Mouse (Mus musculus) CH12.LX (cell line): ENCODE measurements around the gene Trappc2l. TPM values are rescaled to one million over a fixed set of nuclear protein-coding genes. Genes with fewer than 3 reads are reported as not detected.

Source experiments
- DNase-seq: peaks from one replicate; pipeline ENCODE4 v3.0.0-alpha.2; 2013; ENCODE audit errors: extremely low read depth
- H3K27ac ChIP-seq: 2 replicates; pipeline ENCODE4 v1.5.1; 2012; ENCODE audit warnings: low read depth, mild to moderate bottlenecking, control low read depth, moderate library complexity; ENCODE audit not compliant: insufficient read depth
- H3K27me3 ChIP-seq: replicated peaks from 2 replicates; pipeline ENCODE3; 2012; ENCODE audit warnings: inconsistent platforms
- H3K36me3 ChIP-seq, 2 experiments: replicated peaks in 1 of 2; 2 replicates each; pipeline versions ENCODE3 to v1.6.1; 2012; ENCODE audit warnings: inconsistent platforms in 1 of 2, low read length in 1 of 2, mild to moderate bottlenecking in 1 of 2, mixed read lengths in 1 of 2, moderate library complexity in 1 of 2; ENCODE audit not compliant: control insufficient read depth in 1 of 2, insufficient read depth in 1 of 2
- H3K4me1 ChIP-seq, 2 experiments: 2 replicates each; pipeline ENCODE4 v1.6.1; 2012; ENCODE audit warnings: inconsistent platforms in 1 of 2, moderate library complexity in 1 of 2; ENCODE audit not compliant: insufficient read depth in 2 of 2, control insufficient read depth in 1 of 2
- H3K4me2 ChIP-seq: 2 replicates; pipeline ENCODE4 v1.6.1; 2012; ENCODE audit warnings: low read depth, mild to moderate bottlenecking, control low read depth; ENCODE audit not compliant: poor library complexity, insufficient read depth, severe bottlenecking
- H3K4me3 ChIP-seq, 3 experiments: fragments of 150-350 bp in 1 of 3; sonication (generic) in 1 of 3; replicated peaks in 1 of 3; 2 replicates each; pipeline versions ENCODE3 to v1.5.1; 2011 to 2012; ENCODE audit warnings: low read depth in 2 of 3, low read length in 2 of 3, mild to moderate bottlenecking in 2 of 3, moderate library complexity in 2 of 3, control low read depth in 1 of 3, improper control_type of control experiment in 1 of 3, inconsistent platforms in 1 of 3, mixed read lengths in 1 of 3; ENCODE audit not compliant: poor library complexity in 1 of 3
- H3K79me2 ChIP-seq: replicated peaks from 2 replicates; pipeline ENCODE4 v1.6.1; 2012; ENCODE audit warnings: mild to moderate bottlenecking, moderate library complexity; ENCODE audit not compliant: control insufficient read depth, poor library complexity, insufficient read depth, severe bottlenecking; ENCODE audit errors: extremely low read depth
- H3K9ac ChIP-seq: 2 replicates; pipeline ENCODE4 v1.6.1; 2012; ENCODE audit warnings: low read depth, mild to moderate bottlenecking, control low read depth, moderate library complexity; ENCODE audit not compliant: insufficient read depth
- H3K9me3 ChIP-seq: replicated peaks from 2 replicates; pipeline ENCODE3; 2012; ENCODE audit warnings: low read length, inconsistent platforms, mixed read lengths
- CTCF ChIP-seq, 2 experiments: IDR thresholded peaks in 1 of 2; conservative IDR thresholded peaks in 1 of 2; 2 replicates each; pipeline ENCODE4 v1.5.1; 2011 to 2012; ENCODE audit warnings: low read depth in 2 of 2, low read length in 2 of 2, improper control_type of control experiment in 1 of 2, inconsistent platforms in 1 of 2, mild to moderate bottlenecking in 1 of 2, moderate library complexity in 1 of 2
- E2F4 ChIP-seq: IDR thresholded peaks from 2 replicates; pipeline ENCODE4 v1.6.1; 2011; ENCODE audit warnings: low read depth, low read length, improper control_type of control experiment; ENCODE audit not compliant: insufficient replicate concordance
- ELF1 ChIP-seq: IDR thresholded peaks from 2 replicates; pipeline ENCODE4 v1.6.1; 2014; ENCODE audit warnings: low read depth, mild to moderate bottlenecking, inconsistent platforms, low read length, improper control_type of control experiment
- ETS1 ChIP-seq: conservative IDR thresholded peaks from 2 replicates; pipeline ENCODE4 v1.6.1; 2012; ENCODE audit warnings: low read depth, mild to moderate bottlenecking, inconsistent platforms, low read length, improper control_type of control experiment, moderate library complexity
- GABPA ChIP-seq: IDR thresholded peaks from 2 replicates; pipeline ENCODE4 v1.6.1; 2012; ENCODE audit warnings: low read depth, low read length, improper control_type of control experiment, inconsistent platforms; ENCODE audit not compliant: insufficient replicate concordance
- IRF4 ChIP-seq: IDR thresholded peaks from 2 replicates; pipeline ENCODE4 v1.6.1; 2014; ENCODE audit warnings: low read depth, mild to moderate bottlenecking, inconsistent platforms, low read length, improper control_type of control experiment
- JUN ChIP-seq: IDR thresholded peaks from 2 replicates; pipeline ENCODE4 v1.6.1; 2011; ENCODE audit warnings: low read depth, mild to moderate bottlenecking, low read length, improper control_type of control experiment, moderate library complexity; ENCODE audit not compliant: insufficient read depth
- JUND ChIP-seq: conservative IDR thresholded peaks from 2 replicates; pipeline ENCODE4 v1.6.1; 2011; ENCODE audit warnings: low read depth, low read length, improper control_type of control experiment
- KAT2A ChIP-seq: IDR thresholded peaks from 2 replicates; pipeline ENCODE4 v1.6.1; 2012; ENCODE audit warnings: low read length, improper control_type of control experiment, inconsistent platforms; ENCODE audit not compliant: insufficient replicate concordance
- MAFK ChIP-seq: IDR thresholded peaks from 2 replicates; pipeline ENCODE4 v1.6.1; 2011; ENCODE audit warnings: low read length, improper control_type of control experiment; ENCODE audit not compliant: insufficient replicate concordance
- MAZ ChIP-seq: IDR thresholded peaks from 2 replicates; pipeline ENCODE4 v1.6.1; 2012; ENCODE audit warnings: low read depth, mild to moderate bottlenecking, inconsistent platforms, low read length, improper control_type of control experiment, moderate library complexity
- MXI1 ChIP-seq: IDR thresholded peaks from 2 replicates; pipeline ENCODE4 v1.6.1; 2011; ENCODE audit warnings: mild to moderate bottlenecking, low read depth, low read length, improper control_type of control experiment
- MYC ChIP-seq: IDR thresholded peaks from 2 replicates; pipeline ENCODE4 v1.6.1; 2011; ENCODE audit warnings: low read depth, mild to moderate bottlenecking, improper control_type of control experiment, low read length
- NELFE ChIP-seq: IDR thresholded peaks from 2 replicates; pipeline ENCODE4 v1.6.1; 2011; ENCODE audit warnings: low read depth, low read length, improper control_type of control experiment
- NRF1 ChIP-seq: IDR thresholded peaks from 2 replicates; pipeline ENCODE4 v1.6.1; 2014; ENCODE audit warnings: low read depth, mild to moderate bottlenecking, inconsistent platforms, low read length, improper control_type of control experiment, moderate library complexity
- PAX5 ChIP-seq: IDR thresholded peaks from 2 replicates; pipeline ENCODE4 v1.6.1; 2012; ENCODE audit warnings: low read length, inconsistent platforms, mixed read lengths
- POLR2A ChIP-seq: IDR thresholded peaks from 2 replicates; pipeline ENCODE4 v1.6.1; 2011; ENCODE audit warnings: low read depth, mild to moderate bottlenecking, improper control_type of control experiment, low read length
- POLR2AphosphoS2 ChIP-seq: IDR thresholded peaks from 2 replicates; pipeline ENCODE4 v1.6.1; 2011; ENCODE audit warnings: low read depth, low read length, improper control_type of control experiment
- UBTF ChIP-seq: IDR thresholded peaks from 2 replicates; pipeline ENCODE4 v1.6.1; 2012; ENCODE audit warnings: low read depth, mild to moderate bottlenecking, inconsistent platforms, low read length, improper control_type of control experiment, moderate library complexity
- USF1 ChIP-seq: IDR thresholded peaks from 2 replicates; pipeline ENCODE4 v1.6.1; 2014; ENCODE audit warnings: low read depth, mild to moderate bottlenecking, inconsistent platforms, low read length, improper control_type of control experiment
- ZC3H11A ChIP-seq: IDR thresholded peaks from 2 replicates; pipeline ENCODE4 v1.6.1; 2012; ENCODE audit warnings: low read depth, mild to moderate bottlenecking, inconsistent platforms, low read length, improper control_type of control experiment
- ZKSCAN1 ChIP-seq: IDR thresholded peaks from 2 replicates; pipeline ENCODE4 v1.6.1; 2012; ENCODE audit warnings: low read depth, inconsistent platforms, low read length, improper control_type of control experiment, borderline replicate concordance
- ZNF384 ChIP-seq: IDR thresholded peaks from 2 replicates; pipeline ENCODE4 v1.6.1; 2012; ENCODE audit warnings: low read depth, low read length, improper control_type of control experiment, inconsistent platforms
- dilution Hi-C: fragments of 300-500 bp; cut with MboI; formaldehyde crosslinking; loops from 2 replicates; pipeline ENCODE4 v1.14.3; 2020; ENCODE audit warnings: low sequenced_read_pairs; ENCODE audit not compliant: extremely low pct_unique_long_range_greater_than_20kb, extremely low pct_ligation_motif_present
- in situ Hi-C: fragments of 300-500 bp; cut with MboI; formaldehyde crosslinking; loops from 3 replicates; pipeline ENCODE4 v1.14.3; 2019; ENCODE audit warnings: low sequenced_read_pairs, low pct_ligation_motif_present, low pct_unique_long_range_greater_than_20kb, mixed read lengths
- polyA plus RNA-seq: library from polyadenylated mRNA; unstranded; fragments of >175 nt; gene quantifications from 2 replicates; pipeline ENCODE4 v1.2.1, GENCODE M21; 2012; ENCODE audit warnings: low read depth; ENCODE audit not compliant: insufficient read length
- total RNA-seq, 2 experiments: library from RNA; depleted of rRNA; stranded (reverse); fragments of 300-350 nt in 1 of 2; fragments of >200 nt in 1 of 2; gene quantifications; 2 replicates each; pipeline ENCODE4 v1.2.3; 2012 to 2014

Gene Trappc2l
- total and polyA plus RNA-seq, 3 experiments = 15.7 to 67.0 (median 36.0) TPM

GRCm38 (mm10) chr8:122639521-122640248 lies 28.2 kb downstream of the Trappc2l start:
- Histone ChIP-seq H3K9me3 (no peaks in the 10 kb centered on the region), H3K27me3 (no peaks in the 10 kb centered on the region), H3K9ac (no peak overlapping the region)
- dilution Hi-C loops = no loop called here
- DNase-seq = no peak
- TF ChIP-seq MYC (no peak), UBTF (no peak), POLR2A (no peak), MAZ (no peak)
- TF ChIP-seq, all 38 proteins: peak for 0
- Histone ChIP-seq H3K36me3 (peaks cover 92 to 100% of the 10 kb centered on the region in 2 experiments), H3K79me2 (no peaks in the 10 kb centered on the region), H3K4me2 (no peak overlapping the region), H3K4me3 (no peak overlapping the region), H3K4me1 (peaks cover 0 to 6% of the 10 kb centered on the region in 2 experiments; a peak in 2 of 4 replicates), H3K27ac (no peak overlapping the region)
- in situ Hi-C loops = no loop called here

- Histone ChIP-seq H3K4me1 (peaks cover 0 to 18% of the 10 kb centered on the region in 2 experiments; a peak in 2 of 4 replicates), H3K79me2 (no peaks in the 10 kb centered on the region), H3K9me3 (no peaks in the 10 kb centered on the region), H3K27me3 (no peaks in the 10 kb centered on the region), H3K4me3 (no peak overlapping the region), H3K4me2 (no peak overlapping the region), H3K27ac (no peak overlapping the region), H3K36me3 (peaks cover 85 to 100% of the 10 kb centered on the region in 2 experiments), H3K9ac (no peak overlapping the region)
- DNase-seq = no peak
- dilution Hi-C loops = no loop called here
- TF ChIP-seq USF1 = no peak
- no peak for TF ChIP-seq NELFE
- no peak for TF ChIP-seq JUN
- no peak for TF ChIP-seq E2F4
- TF ChIP-seq ETS1 = no peak
- TF ChIP-seq JUND = no peak
- no peak for TF ChIP-seq ZNF384
- TF ChIP-seq NRF1 = no peak
- no peak for TF ChIP-seq MYC
- in situ Hi-C loops = no loop called here
These were observed 29.4 kb downstream of the Trappc2l start for GRCm38 (mm10) chr8:122640825-122641224.

DNA sequence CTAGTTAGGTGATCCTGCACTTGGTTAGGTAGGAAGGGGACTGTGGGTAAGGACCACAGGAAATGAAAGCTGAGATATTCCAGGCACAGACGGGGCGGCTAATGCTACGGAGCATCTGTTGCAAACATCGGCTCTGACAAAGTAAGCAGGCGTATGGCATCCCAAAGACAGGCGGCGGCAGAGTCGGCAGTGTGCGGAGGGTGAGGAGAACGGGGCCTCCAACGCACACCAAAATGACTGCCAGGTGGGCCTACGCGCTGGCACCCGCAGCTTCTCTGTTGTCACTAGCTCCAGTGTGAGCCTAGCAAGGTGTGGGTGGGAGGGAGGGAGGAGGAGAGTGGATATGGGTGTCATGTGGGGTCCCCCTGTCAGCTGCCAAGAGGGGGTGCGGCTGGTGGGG lies 30.0 kb downstream of the Trappc2l start:
- no peak overlapping the region for H3K27ac ChIP-seq
- dilution Hi-C loops = no loop called here
- H3K9me3 ChIP-seq = no peaks in the 10 kb centered on the region
- no peaks in the 10 kb centered on the region for H3K27me3 ChIP-seq
- no peak for DNase-seq
- in situ Hi-C loops = no loop called here
- TF ChIP-seq CTCF (conservative IDR thresholded peaks at IDR 0.05 in 1 of 2, IDR thresholded peaks at IDR 0.05 in 1 of 2; ENCODE audit: low read depth in 2 of 2, low read length in 2 of 2) (no peak), ELF1 (no peak), USF1 (no peak), ZKSCAN1 (no peak), JUND (no peak), MAFK (no peak), MYC (no peak), MAZ (no peak), GABPA (no peak), KAT2A (no peak), NELFE (no peak), ZC3H11A (no peak), POLR2AphosphoS2 (no peak), JUN (no peak), IRF4 (no peak), PAX5 (no peak), MXI1 (no peak), ZNF384 (no peak)
- H3K9ac ChIP-seq = no peak overlapping the region
- H3K4me1 ChIP-seq = peaks cover 0 to 23% of the 10 kb centered on the region in 2 experiments; a peak in 2 of 4 replicates
- H3K79me2 ChIP-seq = no peaks in the 10 kb centered on the region
- no peak overlapping the region for H3K4me2 ChIP-seq
- H3K36me3 ChIP-seq = peaks cover 86 to 100% of the 10 kb centered on the region in 2 experiments
- no peak overlapping the region for H3K4me3 ChIP-seq
